Mouse (Mus musculus) kidney, postnatal 0 days (tissue): ENCODE measurements at regions not wholly inside any gene's neighbourhood (a gene's known extent, or its start where the extent isn't known, plus 50 kb on each side); places are given as distances from the start of the nearest gene placed in this dataset.

Experiments
- ATAC-seq: fragments of 200-750 bp; cut with Nextera tagmentation; replicated peaks from 2 replicates; pipeline ENCODE4 v1.8.0; 2017; ENCODE audit warnings: low read depth, moderate number of reproducible peaks, moderate TSS enrichment, moderate library complexity; ENCODE audit not compliant: low FRiP score
- DNase-seq: peaks from one replicate; pipeline ENCODE4 v3.0.0-alpha.2; 2016; ENCODE audit warnings: low spot score
- H3K27ac ChIP-seq: fragments of 300-500 bp; sonication (generic); 2 replicates; pipeline ENCODE4 v1.5.1; 2014; ENCODE audit warnings: mild to moderate bottlenecking
- H3K27me3 ChIP-seq: fragments of 300-500 bp; sonication (generic); 2 replicates; pipeline ENCODE4 v1.6.1; 2014; ENCODE audit warnings: low read length, mixed read lengths; ENCODE audit not compliant: insufficient read depth
- H3K36me3 ChIP-seq: fragments of 300-500 bp; sonication (generic); 2 replicates; pipeline ENCODE4 v1.6.1; 2014; ENCODE audit warnings: low read length, mixed read lengths; ENCODE audit not compliant: insufficient read depth
- H3K4me1 ChIP-seq: fragments of 300-500 bp; sonication (generic); replicated peaks from 2 replicates; pipeline ENCODE4 v1.6.1; 2014; ENCODE audit warnings: antibody characterized with exemption, low read length, mixed read lengths; ENCODE audit not compliant: insufficient read depth
- H3K4me2 ChIP-seq: fragments of 300-500 bp; sonication (generic); 2 replicates; pipeline ENCODE4 v1.6.1; 2014; ENCODE audit warnings: mild to moderate bottlenecking, low read length, moderate library complexity, mixed read lengths
- H3K4me3 ChIP-seq: fragments of 300-500 bp; sonication (generic); replicated peaks from 2 replicates; pipeline ENCODE4 v1.5.1; 2014; ENCODE audit warnings: low read depth, low read length
- H3K9ac ChIP-seq: fragments of 300-500 bp; sonication (generic); 2 replicates; pipeline ENCODE4 v1.6.1; 2014; ENCODE audit warnings: low read depth, low read length
- H3K9me3 ChIP-seq: fragments of 300-500 bp; sonication (generic); replicated peaks from 2 replicates; pipeline ENCODE4 v1.6.1; 2016; ENCODE audit warnings: low read length, inconsistent platforms, mixed read lengths
- CTCF ChIP-seq: IDR thresholded peaks from 2 replicates; pipeline ENCODE4 v1.5.1; 2016; ENCODE audit warnings: antibody characterized with exemption, low read depth, mild to moderate bottlenecking, moderate library complexity
- WGBS: fragments of 180-500 bp; shearing (Covaris S2); extraction: QIAGEN DNeasy Blood & Tissue Kit; methylation state at CpG from one replicate; pipeline ENCODE4 v1.1.7; 2014; 5-methylcytosine and 5-hydroxymethylcytosine counted together

DNA sequence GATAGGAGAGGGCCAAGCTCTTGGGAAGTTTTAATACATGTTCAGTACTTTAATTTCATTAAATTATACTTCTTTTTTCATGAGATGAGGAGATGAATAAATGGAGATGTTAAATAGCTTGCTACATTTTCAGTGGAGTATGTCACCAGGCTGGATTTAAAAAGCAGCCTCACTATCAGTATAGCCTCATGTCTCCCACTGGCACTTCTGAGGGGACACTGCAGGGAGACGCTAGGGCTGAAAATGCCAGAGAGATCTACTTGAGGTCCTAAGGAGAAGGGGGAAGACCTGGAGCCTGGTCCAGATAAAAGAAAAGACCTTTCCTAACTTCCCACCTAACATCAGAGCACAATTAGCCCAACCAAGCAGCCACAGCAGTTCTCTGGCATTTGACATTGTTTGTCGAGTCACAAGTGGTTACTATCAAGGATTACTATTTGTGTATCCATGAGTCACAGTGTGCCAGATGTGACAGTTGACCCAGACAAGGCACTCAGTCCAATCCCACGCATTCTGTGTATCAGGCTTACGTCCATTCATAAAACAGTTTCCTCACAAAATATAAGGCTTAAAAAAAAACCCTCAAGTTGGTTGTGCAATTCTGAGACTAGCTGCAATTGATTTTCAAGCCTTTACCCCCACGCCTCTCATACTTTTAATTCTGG, 703.8 kb downstream of the Inhba start:
- no peak for ATAC-seq
- Histone ChIP-seq H3K36me3 (no peaks in the 10 kb centered on the region), H3K27me3 (no peaks in the 10 kb centered on the region), H3K4me1 (no peaks in the 10 kb centered on the region), H3K4me2 (no peak overlapping the region), H3K9ac (no peak overlapping the region), H3K9me3 (no peaks in the 10 kb centered on the region), H3K27ac (no peak overlapping the region), H3K4me3 (no peak overlapping the region)
- no peak for TF ChIP-seq CTCF
- 53% methylated on average over 5 of the region's 5 CpGs for WGBS
- peak; percentile 52 for DNase-seq

DNA sequence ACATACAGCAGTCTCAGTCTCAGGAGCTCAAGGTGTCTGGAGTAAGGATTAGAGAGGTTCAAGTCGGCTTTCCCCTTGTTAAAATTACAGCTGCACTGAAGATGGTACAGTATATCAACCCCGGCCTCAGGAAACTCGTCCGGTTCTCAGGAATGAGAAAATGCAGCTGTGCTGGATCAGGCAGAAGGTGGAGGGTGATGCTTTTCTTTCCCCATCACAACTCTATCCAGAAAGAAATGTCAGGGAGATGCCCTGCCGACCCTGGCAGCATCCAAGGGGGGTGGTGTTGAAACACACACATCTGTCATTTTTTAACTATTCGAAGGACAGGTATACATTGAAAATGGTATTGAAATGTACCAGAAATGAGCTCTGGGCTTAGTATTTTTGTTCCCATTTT, 704.7 kb downstream of the Inhba start:
- no peak for TF ChIP-seq CTCF
- no peaks in the 10 kb centered on the region for H3K36me3 ChIP-seq
- DNase-seq = peak; percentile 25
- H3K9ac ChIP-seq = no peak overlapping the region
- H3K4me2 ChIP-seq = no peak overlapping the region
- WGBS = 25% methylated on average over 6 of the region's 6 CpGs
- no peaks in the 10 kb centered on the region for H3K4me1 ChIP-seq
- no peaks in the 10 kb centered on the region for H3K27me3 ChIP-seq
- no peaks in the 10 kb centered on the region for H3K9me3 ChIP-seq
- ATAC-seq = no peak
- H3K27ac ChIP-seq = no peak overlapping the region
- H3K4me3 ChIP-seq = no peak overlapping the region

DNA sequence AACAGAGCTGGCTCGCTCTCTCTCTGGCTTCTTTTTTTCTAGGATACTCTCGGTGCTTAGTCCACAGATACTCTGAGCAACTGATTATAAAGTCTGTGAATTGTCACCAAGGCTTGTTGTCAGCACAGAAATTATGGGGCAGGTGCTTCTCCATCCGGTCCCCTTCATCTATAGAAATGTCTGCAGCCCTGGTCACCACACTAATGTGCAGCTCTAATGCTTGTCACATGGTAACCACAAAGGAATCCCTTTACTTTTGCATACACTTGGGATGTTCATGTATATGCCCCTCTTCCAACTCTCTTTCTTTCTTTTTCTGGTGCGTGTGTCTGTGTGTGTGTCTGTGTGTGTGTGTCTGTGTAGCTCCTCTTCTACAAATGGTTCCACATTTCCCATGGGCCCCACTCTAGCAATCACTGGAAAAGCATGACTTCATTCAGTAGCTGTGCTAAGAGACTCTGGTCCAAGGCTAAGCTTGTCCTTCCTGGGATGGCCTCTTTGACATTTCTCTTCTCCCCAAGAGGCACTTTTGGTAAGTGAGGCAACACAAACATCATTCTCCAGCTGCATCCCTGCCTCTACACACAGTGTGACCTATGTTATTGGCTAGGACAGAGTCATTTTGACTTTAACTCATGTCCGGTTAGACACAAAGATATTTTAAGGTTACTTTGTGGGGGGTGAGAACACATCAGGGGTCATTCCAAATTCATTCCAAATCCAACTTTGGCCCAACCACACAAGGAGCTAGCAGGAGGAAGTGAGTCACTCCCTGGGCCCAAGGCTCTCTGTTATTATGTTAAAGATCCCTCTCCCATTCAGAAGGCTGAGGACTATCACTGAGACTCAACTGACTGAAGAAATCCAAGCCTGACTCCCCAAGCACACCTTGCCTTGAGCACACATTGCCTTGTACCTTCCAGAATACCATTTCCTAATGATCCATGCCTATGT, 705.4 kb downstream of the Inhba start:
- no peak overlapping the region for H3K4me2 ChIP-seq
- DNase-seq (peak; percentile 25), ATAC-seq (no peak)
- H3K4me3 ChIP-seq = no peak overlapping the region
- no peak for TF ChIP-seq CTCF
- H3K9me3 ChIP-seq = no peaks in the 10 kb centered on the region
- H3K27ac ChIP-seq = no peak overlapping the region
- no peaks in the 10 kb centered on the region for H3K27me3 ChIP-seq
- H3K36me3 ChIP-seq = no peaks in the 10 kb centered on the region
- no peaks in the 10 kb centered on the region for H3K4me1 ChIP-seq
- WGBS = 47% methylated on average over 5 of the region's 5 CpGs
- H3K9ac ChIP-seq = no peak overlapping the region

DNA sequence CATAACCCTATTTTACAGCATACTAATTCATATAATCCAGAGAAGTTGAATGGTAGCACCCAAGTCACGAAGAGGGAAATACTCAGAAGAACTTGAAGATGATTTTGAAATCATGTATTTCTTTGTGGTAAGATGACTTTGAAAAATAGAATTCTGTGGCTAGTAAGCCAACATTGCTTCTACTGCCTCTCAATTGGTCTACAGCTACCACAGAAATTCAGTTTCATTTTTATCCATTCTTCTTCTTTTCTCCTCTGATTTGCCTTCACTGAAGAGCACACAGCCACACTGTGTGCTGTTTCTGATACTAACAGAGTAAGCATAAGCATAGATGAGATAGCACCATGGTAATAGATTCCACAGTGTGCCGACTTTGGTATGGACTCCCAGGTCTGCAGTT, 708.4 kb downstream of the Inhba start:
- 93% methylated on average over 2 of the region's 2 CpGs for WGBS
- Histone ChIP-seq H3K27me3 (no peaks in the 10 kb centered on the region), H3K4me1 (no peaks in the 10 kb centered on the region), H3K9me3 (no peaks in the 10 kb centered on the region), H3K4me2 (no peak overlapping the region), H3K4me3 (no peak overlapping the region), H3K36me3 (no peaks in the 10 kb centered on the region), H3K27ac (no peak overlapping the region), H3K9ac (no peak overlapping the region)
- TF ChIP-seq CTCF = no peak
- no peak for ATAC-seq
- DNase-seq = no peak

DNA sequence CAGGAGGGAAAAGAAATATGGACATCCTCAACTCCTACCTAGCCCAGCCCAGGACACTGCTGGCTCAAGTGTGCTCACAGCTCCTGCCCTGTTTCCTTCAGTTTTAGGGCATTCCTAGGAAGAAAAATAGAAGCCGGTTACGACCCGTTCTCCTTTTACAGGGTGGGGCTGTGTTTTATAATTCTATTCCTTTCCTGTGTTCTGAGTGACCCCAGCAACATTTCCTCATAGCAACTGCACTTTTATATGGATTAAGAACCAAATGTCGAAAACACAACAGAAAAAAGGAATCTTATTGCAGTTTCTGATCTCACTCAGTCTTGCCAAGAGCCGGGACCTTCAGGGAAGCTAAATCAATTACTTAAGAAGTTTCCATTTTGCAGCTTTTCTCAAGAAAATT, 713.7 kb downstream of the Inhba start:
- H3K4me2 ChIP-seq = no peak overlapping the region
- H3K4me1 ChIP-seq = no peaks in the 10 kb centered on the region
- no peaks in the 10 kb centered on the region for H3K27me3 ChIP-seq
- no peak overlapping the region for H3K4me3 ChIP-seq
- no peak for TF ChIP-seq CTCF
- H3K36me3 ChIP-seq = no peaks in the 10 kb centered on the region
- ATAC-seq = no peak
- H3K9me3 ChIP-seq = no peaks in the 10 kb centered on the region
- 59% methylated on average over 5 of the region's 5 CpGs for WGBS
- DNase-seq = no peak
- H3K9ac ChIP-seq = no peak overlapping the region
- H3K27ac ChIP-seq = no peak overlapping the region

DNA sequence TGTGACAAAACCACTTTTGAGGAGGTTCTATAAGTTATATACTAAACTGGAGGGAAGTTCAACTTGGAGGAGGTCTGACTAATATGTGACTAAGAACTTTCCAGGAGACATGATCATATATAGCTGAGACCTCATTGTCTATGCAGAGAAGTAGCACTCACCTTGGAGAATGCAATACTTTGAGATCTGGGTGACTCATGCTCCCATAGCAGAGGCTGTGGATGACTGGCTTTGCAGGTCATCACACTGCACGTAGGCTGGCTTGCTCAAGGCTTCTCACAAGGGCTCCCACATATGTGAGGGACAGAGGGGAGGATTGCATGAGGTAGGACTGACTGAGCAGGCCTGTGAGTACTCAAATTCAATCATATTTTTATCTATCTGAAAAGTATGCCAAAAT, 726.7 kb downstream of the Inhba start:
- ATAC-seq = no peak; the same call in 1 of the 2 replicates
- WGBS = 50% methylated on average over 1 of the region's 1 CpGs
- no peak overlapping the region for H3K27ac ChIP-seq
- H3K36me3 ChIP-seq = no peaks in the 10 kb centered on the region
- no peak for TF ChIP-seq CTCF
- H3K4me1 ChIP-seq = no peaks in the 10 kb centered on the region
- no peak overlapping the region for H3K4me3 ChIP-seq
- no peak overlapping the region for H3K9ac ChIP-seq
- H3K4me2 ChIP-seq = no peak overlapping the region
- no peak for DNase-seq
- no peaks in the 10 kb centered on the region for H3K9me3 ChIP-seq
- no peaks in the 10 kb centered on the region for H3K27me3 ChIP-seq
